Mouse (Mus musculus) left cerebral cortex, adult 2 months (tissue): ENCODE measurements around the gene Phox2b. TPM values are rescaled to one million over a fixed set of nuclear protein-coding genes. Genes with fewer than 3 reads are reported as not detected.

Experiments used
- DNase-seq, 2 experiments: peaks; one replicate each; pipeline ENCODE4 v3.0.0; 2021 to 2022; ENCODE audit warnings: low spot score in 2 of 2, mixed read lengths in 1 of 2; ENCODE audit errors: extremely low spot score in 1 of 2
- H3K27ac ChIP-seq: fragments of 200-600 bp; 2 replicates; pipeline ENCODE4 v1.8.1; 2022
- H3K4me3 ChIP-seq: fragments of 200-600 bp; 2 replicates; pipeline ENCODE4 v1.8.1; 2022
- CTCF ChIP-seq: fragments of 200-600 bp; IDR thresholded peaks from 2 replicates; pipeline ENCODE4 v1.8.1; 2022; ENCODE audit warnings: antibody characterized with exemption, mild to moderate bottlenecking, moderate library complexity
- intact Hi-C: fragments of 180-260 bp; cut with DNase I; formaldehyde crosslinking; loops from one replicate; pipeline ENCODE4 v1.15.1; 2025
- microRNA-seq, 2 experiments: library from miRNA; unstranded; fragments of <30 nt; microRNA quantifications; one replicate each; pipeline ENCODE4 v1.2.0; 2021
- total RNA-seq, 2 experiments: library from RNA; stranded (reverse); gene quantifications; 2 replicates each; pipeline ENCODE4 v1.2.3; 2021

The Phox2b gene
- total RNA-seq, 2 experiments from 2014 or later = not detected

GRCm38 (mm10) chr5:67060519-67060918 is 38.6 kb downstream of the Phox2b start:
- intact Hi-C loops = no loop called here

DNA sequence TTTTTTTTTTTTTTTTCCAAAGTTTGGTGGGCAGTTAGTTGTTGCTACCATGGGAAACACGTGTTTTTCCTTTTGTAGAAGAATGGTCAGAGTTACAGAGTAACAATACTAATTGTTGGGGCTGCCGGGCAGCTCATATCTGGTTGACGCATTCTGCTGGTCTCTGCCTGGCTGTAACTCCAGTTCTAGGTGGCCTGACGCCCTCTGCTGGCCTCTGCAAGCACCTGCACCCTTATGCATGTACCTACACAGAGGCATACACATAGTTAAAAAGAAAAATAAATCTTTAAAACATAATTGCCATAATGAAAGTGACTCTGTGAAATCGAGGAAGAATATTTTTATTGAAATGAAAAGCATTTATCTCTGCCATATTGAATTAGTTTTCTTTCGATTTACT is 41.3 kb downstream of the Phox2b start:
- peak; percentile 39 for TF ChIP-seq CTCF
- no peak for DNase-seq
- Histone ChIP-seq H3K4me3 (no peak overlapping the region), H3K27ac (no peak overlapping the region)
- intact Hi-C loops = no loop called here

More at GRCm38 (mm10) chr5:67060519-67060918, 38.6 kb downstream of the Phox2b start:
- Histone ChIP-seq H3K27ac (no peak overlapping the region), H3K4me3 (no peak overlapping the region)
- TF ChIP-seq CTCF = no peak
- DNase-seq = no peak

DNA sequence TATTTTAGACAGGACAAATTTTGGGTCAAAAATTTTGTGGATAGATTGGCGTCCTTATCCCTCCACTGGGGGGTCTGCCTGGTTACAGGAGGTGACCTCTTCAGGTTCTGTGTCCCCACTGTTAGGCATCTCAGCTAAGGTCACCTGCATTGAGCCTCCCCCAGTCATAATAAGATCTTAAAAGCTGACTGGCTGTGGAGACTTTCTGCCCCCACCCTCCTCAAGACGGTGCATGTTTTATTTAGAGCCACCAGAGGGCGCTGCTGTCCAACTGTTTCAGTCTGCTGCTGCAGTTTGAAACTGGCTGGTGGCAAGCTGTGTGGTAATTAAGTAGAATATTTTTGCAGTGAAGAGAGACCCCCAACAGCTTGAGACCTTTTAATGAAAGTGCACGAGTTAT is 51.1 kb downstream of the Phox2b start:
- DNase-seq = peak in 1 of 2 experiments; percentile 33
- no peak overlapping the region for H3K27ac ChIP-seq
- no peak overlapping the region for H3K4me3 ChIP-seq
- intact Hi-C loops = loop anchor here (1.0 kb wide), 1 partner anchor 190 kb away; no protein-coding TSS in a partner anchor
- peak; percentile 88 for TF ChIP-seq CTCF

Small RNAs within 50 kb of the gene (microRNA-seq; reads per million reads assigned to microRNA genes)
- gene Gm23841 = 0 reads per million in 2 experiments

Other genes starting within 250 kb of the Phox2b start
- 10 to 100 TPM; 90.2 to 92.8 TPM for gene Tmem33, start 161.3 kb upstream of the Phox2b start, total RNA-seq
- gene Slc30a9, start 207.7 kb upstream of the Phox2b start, total RNA-seq = 100 to 1,000 TPM; 168 to 178 TPM